Mouse (Mus musculus): ENCODE data around the gene Cox4i1. TPM values are rescaled to one million over a fixed set of nuclear protein-coding genes. Genes with fewer than 3 reads are reported as not detected.
A peak's percentile ranks its signal among the peaks of the same experiment; 100 is the strongest.

Cox4i1 gene
- polyA plus RNA-seq, 1 experiment from 2014 or later: 638 TPM

DNA sequence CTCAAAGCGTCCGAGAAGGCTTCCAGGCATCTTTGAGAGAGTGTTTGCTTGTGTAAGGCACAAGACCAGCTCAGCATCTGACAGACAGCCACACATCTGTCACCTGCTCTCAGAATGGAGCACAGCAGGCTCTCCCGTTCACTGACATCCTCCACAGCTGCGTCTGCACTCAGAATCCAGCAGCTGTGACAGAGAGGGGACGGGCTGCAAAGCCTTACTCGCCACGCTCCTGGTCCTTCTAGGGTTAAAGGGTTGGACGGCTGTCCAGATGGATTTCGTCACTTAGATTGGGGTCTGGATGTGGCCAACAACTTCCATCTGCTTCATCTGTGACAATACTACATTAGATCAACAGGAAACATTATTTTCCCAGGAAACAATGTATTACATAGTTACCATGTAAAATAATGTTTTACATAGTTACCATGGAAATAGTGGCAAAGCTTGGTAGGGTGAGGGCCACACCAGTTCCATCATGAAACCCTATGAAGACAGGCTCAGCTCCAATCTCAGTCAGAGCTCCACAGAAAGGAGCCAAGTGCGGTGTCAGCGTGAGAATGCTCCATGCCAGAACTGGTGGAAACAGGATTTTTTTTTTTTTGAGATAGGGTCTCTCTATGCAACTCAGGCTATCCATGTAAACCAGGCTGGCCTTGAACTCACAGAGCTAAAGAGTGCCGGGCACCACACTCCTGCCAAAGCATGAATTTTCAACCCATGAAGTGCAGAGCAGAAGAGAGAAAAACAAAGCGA is 28.6 kb downstream of the Cox4i1 start:
- Histone ChIP-seq H3K9me3 (replicated peaks; ENCODE audit: control insufficient read depth, low read length) (no peaks in the 10 kb centered on the region), H3K36me3 (ENCODE audit: control insufficient read depth, insufficient read depth) (no peaks in the 10 kb centered on the region), H3K27me3 (ENCODE audit: control insufficient read depth, insufficient read depth, low read depth, low read length) (no peaks in the 10 kb centered on the region), H3K4me3 (ENCODE audit: low read depth, low read length) (no peak overlapping the region), H3K9ac (ENCODE audit: low read depth, low read length) (no peak overlapping the region), H3K4me2 (ENCODE audit: low read depth, low read length) (no peak overlapping the region), H3K27ac (ENCODE audit: low read length) (no peak overlapping the region), H3K4me1 (ENCODE audit: control insufficient read depth, low read depth, low read length) (peaks cover 6% of the 10 kb centered on the region)
- WGBS (ENCODE audit: insufficient replicate concordance): 51% methylated on average over 13 of the region's 13 CpGs
- ATAC-seq (ENCODE audit: low read depth): no peak

DNA sequence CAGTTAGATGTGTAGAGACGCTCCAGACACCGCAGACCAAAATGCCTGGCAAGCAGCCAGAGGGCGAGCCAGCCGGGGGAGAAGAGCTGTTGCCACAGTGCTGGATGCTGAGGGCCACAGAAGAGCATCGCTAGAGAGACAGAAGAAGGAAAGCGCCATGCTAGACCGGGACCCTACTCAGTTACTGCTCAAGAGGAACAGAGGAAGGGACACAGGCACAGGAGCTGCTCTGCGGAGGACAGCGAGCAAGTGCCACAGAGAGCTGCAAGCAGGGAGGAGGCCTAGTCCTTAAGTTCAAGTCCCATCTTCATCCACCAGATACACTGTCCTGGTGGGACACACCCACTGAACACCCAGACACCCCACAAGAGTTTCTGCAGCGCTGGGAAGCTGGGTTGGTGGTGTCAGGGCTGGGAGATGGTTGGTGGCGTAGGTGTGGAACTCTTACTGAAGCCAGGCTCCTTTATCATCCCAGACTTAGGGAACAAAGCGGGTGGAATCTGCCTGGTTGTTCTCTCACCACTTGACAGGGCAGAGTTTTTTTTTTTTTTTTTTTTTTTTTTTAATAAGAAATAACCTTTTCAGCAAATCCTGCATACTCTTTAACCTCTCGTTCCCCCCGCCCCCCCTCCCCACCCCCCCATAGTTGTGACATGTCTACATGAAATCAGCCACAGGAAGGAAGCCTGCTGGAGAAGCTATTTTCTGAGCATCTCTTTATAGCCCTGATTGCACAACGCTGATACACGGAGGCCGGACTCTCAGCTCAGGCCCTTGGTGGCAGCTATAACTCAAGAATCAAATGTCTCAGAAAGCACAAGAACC is 29.3 kb downstream of the Cox4i1 start:
- H3K4me1 ChIP-seq (ENCODE audit: control insufficient read depth, low read depth, low read length): peaks cover 6% of the 10 kb centered on the region
- no peaks in the 10 kb centered on the region for H3K27me3 ChIP-seq (ENCODE audit: control insufficient read depth, insufficient read depth, low read depth, low read length)
- no peaks in the 10 kb centered on the region for H3K9me3 ChIP-seq (replicated peaks; ENCODE audit: control insufficient read depth, low read length)
- H3K4me3 ChIP-seq (ENCODE audit: low read depth, low read length): no peak overlapping the region
- no peak for ATAC-seq (ENCODE audit: low read depth)
- H3K9ac ChIP-seq (ENCODE audit: low read depth, low read length): no peak overlapping the region
- H3K27ac ChIP-seq (ENCODE audit: low read length): no peak overlapping the region
- no peak overlapping the region for H3K4me2 ChIP-seq (ENCODE audit: low read depth, low read length)
- 40% methylated on average over 17 of the region's 17 CpGs for WGBS (ENCODE audit: insufficient replicate concordance)
- no peaks in the 10 kb centered on the region for H3K36me3 ChIP-seq (ENCODE audit: control insufficient read depth, insufficient read depth)

DNA sequence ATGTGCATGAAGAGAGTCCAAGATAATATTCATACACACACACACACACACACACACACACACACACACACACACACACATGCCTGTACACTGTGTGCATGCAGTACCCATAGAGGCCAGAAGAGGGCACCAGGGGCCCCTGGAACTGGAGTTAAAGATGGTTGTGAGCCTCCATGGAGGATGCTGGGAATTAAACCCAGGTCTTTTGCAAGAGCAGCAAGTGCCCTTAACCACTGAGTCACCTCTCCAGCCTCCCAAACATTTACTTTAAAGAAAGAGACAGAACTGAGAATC is 29.9 kb downstream of the Cox4i1 start:
- no peak overlapping the region for H3K4me2 ChIP-seq (ENCODE audit: low read depth, low read length)
- no peak overlapping the region for H3K4me3 ChIP-seq (ENCODE audit: low read depth, low read length)
- no peaks in the 10 kb centered on the region for H3K36me3 ChIP-seq (ENCODE audit: control insufficient read depth, insufficient read depth)
- peaks cover 6% of the 10 kb centered on the region for H3K4me1 ChIP-seq (ENCODE audit: control insufficient read depth, low read depth, low read length)
- no peak overlapping the region for H3K27ac ChIP-seq (ENCODE audit: low read length)
- no peaks in the 10 kb centered on the region for H3K9me3 ChIP-seq (replicated peaks; ENCODE audit: control insufficient read depth, low read length)
- no peak for ATAC-seq (ENCODE audit: low read depth)
- H3K9ac ChIP-seq (ENCODE audit: low read depth, low read length): no peak overlapping the region
- no peaks in the 10 kb centered on the region for H3K27me3 ChIP-seq (ENCODE audit: control insufficient read depth, insufficient read depth, low read depth, low read length)

DNA sequence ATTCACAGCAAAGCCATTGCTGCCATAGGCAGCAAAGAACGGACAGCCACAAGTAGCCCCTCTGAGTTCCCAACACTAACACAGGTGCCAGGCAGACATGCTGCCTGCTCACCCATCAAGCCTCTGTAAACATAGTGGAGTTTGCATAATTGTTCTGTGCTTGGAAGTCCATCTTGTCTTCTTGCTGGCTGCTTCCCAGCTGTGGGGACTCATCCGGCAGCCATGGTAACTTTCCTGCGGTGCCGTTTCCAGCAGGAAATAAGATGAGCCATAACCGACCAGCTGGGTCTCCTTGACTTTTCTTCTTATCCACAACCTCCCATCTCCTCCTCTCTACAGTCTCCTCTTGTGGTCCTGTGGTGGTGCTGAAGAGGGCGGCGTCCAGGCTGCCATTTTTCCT is 30.4 kb downstream of the Cox4i1 start:
- WGBS (ENCODE audit: insufficient replicate concordance): 78% methylated on average over 7 of the region's 7 CpGs
- ATAC-seq (ENCODE audit: low read depth): no peak
- no peak overlapping the region for H3K4me3 ChIP-seq (ENCODE audit: low read depth, low read length)
- H3K9me3 ChIP-seq (replicated peaks; ENCODE audit: control insufficient read depth, low read length): no peaks in the 10 kb centered on the region
- H3K27me3 ChIP-seq (ENCODE audit: control insufficient read depth, insufficient read depth, low read depth, low read length): no peaks in the 10 kb centered on the region
- no peak overlapping the region for H3K27ac ChIP-seq (ENCODE audit: low read length)
- no peak overlapping the region for H3K4me2 ChIP-seq (ENCODE audit: low read depth, low read length)
- no peak overlapping the region for H3K9ac ChIP-seq (ENCODE audit: low read depth, low read length)
- peaks cover 6% of the 10 kb centered on the region for H3K4me1 ChIP-seq (ENCODE audit: control insufficient read depth, low read depth, low read length)
- H3K36me3 ChIP-seq (ENCODE audit: control insufficient read depth, insufficient read depth): no peaks in the 10 kb centered on the region

DNA sequence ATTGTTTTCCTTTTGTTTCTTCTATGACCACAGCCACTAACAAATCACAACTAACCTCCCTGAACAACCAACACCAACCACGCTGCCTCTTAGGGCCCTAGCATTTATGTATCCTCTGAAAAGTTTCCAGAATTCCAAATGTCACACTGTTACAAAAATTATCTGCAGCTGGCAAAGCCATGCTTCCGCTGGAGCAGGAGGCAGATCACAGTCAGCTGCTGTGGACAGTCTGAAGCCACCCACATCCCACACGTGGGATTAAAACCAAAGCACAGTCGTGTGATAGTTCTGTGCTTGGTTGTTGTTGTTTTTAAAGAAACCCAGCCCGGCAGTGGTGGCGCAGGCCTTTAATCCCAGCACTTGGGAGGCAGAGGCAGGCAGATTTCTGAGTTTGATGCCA is 31.1 kb downstream of the Cox4i1 start:
- no peak overlapping the region for H3K4me3 ChIP-seq (ENCODE audit: low read depth, low read length)
- no peaks in the 10 kb centered on the region for H3K36me3 ChIP-seq (ENCODE audit: control insufficient read depth, insufficient read depth)
- no peak overlapping the region for H3K4me2 ChIP-seq (ENCODE audit: low read depth, low read length)
- H3K4me1 ChIP-seq (ENCODE audit: control insufficient read depth, low read depth, low read length): peaks cover 2% of the 10 kb centered on the region
- ATAC-seq (ENCODE audit: low read depth): no peak
- no peaks in the 10 kb centered on the region for H3K27me3 ChIP-seq (ENCODE audit: control insufficient read depth, insufficient read depth, low read depth, low read length)
- H3K27ac ChIP-seq (ENCODE audit: low read length): no peak overlapping the region
- WGBS (ENCODE audit: insufficient replicate concordance): 49% methylated on average over 6 of the region's 6 CpGs
- H3K9me3 ChIP-seq (replicated peaks; ENCODE audit: control insufficient read depth, low read length): no peaks in the 10 kb centered on the region
- H3K9ac ChIP-seq (ENCODE audit: low read depth, low read length): no peak overlapping the region

DNA sequence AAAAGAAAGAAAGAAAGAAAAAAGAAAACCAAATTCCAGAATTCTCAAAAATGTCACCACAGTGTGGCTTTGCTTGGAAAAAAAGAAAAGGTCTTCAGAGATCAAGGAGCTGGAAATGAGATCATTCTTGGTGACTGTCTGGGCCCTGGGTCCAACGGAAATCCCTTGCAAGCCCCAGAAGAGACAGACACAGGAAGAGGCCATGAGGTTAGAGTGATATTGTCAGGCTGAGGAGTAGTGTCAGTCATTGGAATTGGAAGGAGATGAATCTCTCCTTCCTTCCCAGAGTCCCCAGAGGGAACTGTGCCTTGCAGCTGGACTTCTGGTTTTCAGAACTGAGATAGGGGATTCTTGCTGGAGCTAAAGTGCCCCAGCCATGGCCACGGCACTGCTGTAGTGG is 31.5 kb downstream of the Cox4i1 start:
- peak; percentile 35; the same call in 1 of the 2 replicates for ATAC-seq (ENCODE audit: low read depth)
- Histone ChIP-seq H3K36me3 (ENCODE audit: control insufficient read depth, insufficient read depth) (no peaks in the 10 kb centered on the region), H3K9me3 (replicated peaks; ENCODE audit: control insufficient read depth, low read length) (no peaks in the 10 kb centered on the region), H3K27ac (ENCODE audit: low read length) (peak overlapping the region; percentile 6; the same call in 1 of the 2 replicates), H3K4me1 (ENCODE audit: control insufficient read depth, low read depth, low read length) (no peaks in the 10 kb centered on the region; the same call in none of the 2 replicates), H3K4me3 (ENCODE audit: low read depth, low read length) (no peak overlapping the region), H3K27me3 (ENCODE audit: control insufficient read depth, insufficient read depth, low read depth, low read length) (no peaks in the 10 kb centered on the region), H3K9ac (ENCODE audit: low read depth, low read length) (no peak overlapping the region), H3K4me2 (ENCODE audit: low read depth, low read length) (no peak overlapping the region)
- WGBS (ENCODE audit: insufficient replicate concordance): 24% methylated on average over 2 of the region's 2 CpGs

DNA sequence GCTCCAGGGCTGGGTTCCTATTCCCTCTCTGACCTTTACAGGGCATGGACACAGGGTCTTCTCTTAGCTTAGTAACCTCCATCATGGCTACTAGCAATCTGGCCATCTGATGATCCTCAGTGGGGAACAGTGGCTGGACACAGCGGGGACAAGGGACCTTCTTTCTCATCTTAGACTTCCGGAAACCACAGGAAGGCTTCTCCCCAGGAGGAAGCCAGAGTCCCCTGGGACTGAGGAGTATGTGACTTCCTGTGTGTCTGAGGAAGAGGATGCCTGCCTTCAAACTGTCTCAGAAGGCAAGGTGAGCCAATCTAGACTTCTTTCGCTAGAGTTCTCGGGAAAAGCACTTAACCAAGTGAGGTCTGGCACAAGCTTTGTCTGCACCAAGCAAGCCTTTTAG is 32.0 kb downstream of the Cox4i1 start:
- Histone ChIP-seq H3K9me3 (replicated peaks; ENCODE audit: control insufficient read depth, low read length) (no peaks in the 10 kb centered on the region), H3K27ac (ENCODE audit: low read length) (no peak overlapping the region)
- no peak for ATAC-seq (ENCODE audit: low read depth)

DNA sequence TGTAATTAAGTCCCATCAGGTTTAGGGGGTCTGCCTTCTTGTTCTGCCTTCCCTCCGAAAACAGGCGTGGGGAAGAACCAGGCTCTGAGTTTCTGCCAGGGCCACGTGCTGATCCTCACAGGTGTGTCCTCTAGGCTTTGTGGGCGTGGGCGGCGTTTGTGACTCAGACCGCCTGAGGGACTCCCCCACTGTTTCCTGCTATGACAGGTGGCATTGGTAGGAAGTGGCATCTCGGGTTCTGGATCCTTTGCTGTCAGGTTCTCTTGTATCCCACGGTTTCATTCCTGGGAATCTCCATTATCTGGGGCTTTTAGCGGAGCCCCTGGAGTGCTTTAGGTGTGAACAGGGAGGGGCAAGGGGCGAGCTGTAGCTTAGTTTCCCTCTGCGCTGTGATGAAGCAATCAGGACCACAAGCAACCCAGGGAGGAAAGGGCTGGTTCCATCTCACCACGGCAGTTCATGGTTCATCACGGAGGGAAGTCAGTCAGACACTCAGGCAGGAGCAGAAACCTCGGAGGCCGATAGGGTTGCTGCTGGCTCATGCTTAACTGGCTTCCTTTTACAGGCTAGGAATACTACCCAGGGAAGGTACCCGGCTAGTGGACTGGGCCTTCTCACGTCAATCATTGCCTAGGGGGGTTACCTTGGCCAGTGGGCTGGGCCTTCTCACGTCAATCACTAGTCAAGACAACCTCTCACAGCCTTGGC is 33.9 kb downstream of the Cox4i1 start:
- no peak for ATAC-seq (ENCODE audit: low read depth)
- Histone ChIP-seq H3K9ac (ENCODE audit: low read depth, low read length) (no peak overlapping the region), H3K27me3 (ENCODE audit: control insufficient read depth, insufficient read depth, low read depth, low read length) (no peaks in the 10 kb centered on the region), H3K4me2 (ENCODE audit: low read depth, low read length) (no peak overlapping the region), H3K9me3 (replicated peaks; ENCODE audit: control insufficient read depth, low read length) (no peaks in the 10 kb centered on the region), H3K4me1 (ENCODE audit: control insufficient read depth, low read depth, low read length) (no peaks in the 10 kb centered on the region; the same call in none of the 2 replicates), H3K36me3 (ENCODE audit: control insufficient read depth, insufficient read depth) (no peaks in the 10 kb centered on the region), H3K27ac (ENCODE audit: low read length) (no peak overlapping the region), H3K4me3 (ENCODE audit: low read depth, low read length) (no peak overlapping the region)
- 27% methylated on average over 19 of the region's 19 CpGs for WGBS (ENCODE audit: insufficient replicate concordance)

More for the DNA sequence above, 32.0 kb downstream of the Cox4i1 start:
- Histone ChIP-seq H3K9ac (ENCODE audit: low read depth, low read length) (no peak overlapping the region), H3K4me1 (ENCODE audit: control insufficient read depth, low read depth, low read length) (no peaks in the 10 kb centered on the region; the same call in none of the 2 replicates), H3K36me3 (ENCODE audit: control insufficient read depth, insufficient read depth) (no peaks in the 10 kb centered on the region), H3K27me3 (ENCODE audit: control insufficient read depth, insufficient read depth, low read depth, low read length) (no peaks in the 10 kb centered on the region), H3K4me2 (ENCODE audit: low read depth, low read length) (no peak overlapping the region), H3K4me3 (ENCODE audit: low read depth, low read length) (no peak overlapping the region)
- 35% methylated on average over 4 of the region's 4 CpGs for WGBS (ENCODE audit: insufficient replicate concordance)

DNA sequence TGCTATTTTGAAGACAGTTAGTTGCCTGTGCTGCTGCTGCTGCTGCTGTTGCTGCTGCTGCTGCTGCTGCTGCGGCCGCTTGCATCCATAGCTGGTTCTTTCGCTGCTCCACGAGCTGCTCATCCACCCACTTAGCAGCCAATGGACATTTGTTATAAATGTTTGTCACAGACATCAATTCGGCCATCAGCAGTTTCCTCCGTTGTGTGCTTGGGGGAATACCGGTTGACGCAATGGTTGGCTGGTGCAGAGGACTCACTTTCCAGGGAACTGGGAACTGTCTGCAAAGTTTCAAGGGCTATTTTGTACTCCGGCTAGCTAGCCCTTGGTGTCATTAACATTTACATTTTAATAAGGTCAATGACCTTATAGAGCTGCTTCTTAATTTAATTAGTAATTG is 36.2 kb downstream of the Cox4i1 start:
- H3K27me3 ChIP-seq (ENCODE audit: control insufficient read depth, insufficient read depth, low read depth, low read length): no peaks in the 10 kb centered on the region
- ATAC-seq (ENCODE audit: low read depth): no peak
- H3K9ac ChIP-seq (ENCODE audit: low read depth, low read length): no peak overlapping the region
- H3K4me2 ChIP-seq (ENCODE audit: low read depth, low read length): no peak overlapping the region
- no peak overlapping the region for H3K27ac ChIP-seq (ENCODE audit: low read length)
- WGBS (ENCODE audit: insufficient replicate concordance): 61% methylated on average over 9 of the region's 9 CpGs
- H3K36me3 ChIP-seq (ENCODE audit: control insufficient read depth, insufficient read depth): no peaks in the 10 kb centered on the region
- no peaks in the 10 kb centered on the region for H3K9me3 ChIP-seq (replicated peaks; ENCODE audit: control insufficient read depth, low read length)
- H3K4me1 ChIP-seq (ENCODE audit: control insufficient read depth, low read depth, low read length): no peaks in the 10 kb centered on the region; the same call in 1 of the 2 replicates
- no peak overlapping the region for H3K4me3 ChIP-seq (ENCODE audit: low read depth, low read length)

All from liver, embryonic 16.5 days (tissue).